Mouse (Mus musculus) midbrain, embryonic 12.5 days (tissue): Measurements from ENCODE around the gene Moxd1. TPM values are rescaled to one million over a fixed set of nuclear protein-coding genes. Genes with fewer than 3 reads are reported as not detected.

Experiments used
- ATAC-seq: fragments of 200-750 bp; cut with Nextera tagmentation; 2 replicates; pipeline ENCODE4 v1.8.0; 2017; ENCODE audit warnings: low read depth, moderate TSS enrichment, moderate library complexity; ENCODE audit not compliant: low FRiP score
- H3K27ac ChIP-seq: fragments of 300-500 bp; sonication (generic); replicated peaks from 2 replicates; pipeline ENCODE4 v1.5.1; 2016; ENCODE audit warnings: mild to moderate bottlenecking
- H3K27me3 ChIP-seq: fragments of 300-500 bp; sonication (generic); 2 replicates; pipeline ENCODE4 v1.6.1; 2016; ENCODE audit warnings: mild to moderate bottlenecking
- H3K36me3 ChIP-seq: fragments of 300-500 bp; sonication (generic); 2 replicates; pipeline ENCODE4 v1.6.1; 2016
- H3K4me1 ChIP-seq: fragments of 300-500 bp; sonication (generic); 2 replicates; pipeline ENCODE4 v1.6.1; 2016
- H3K4me2 ChIP-seq: fragments of 300-500 bp; sonication (generic); replicated peaks from 2 replicates; pipeline ENCODE4 v1.6.1; 2016; ENCODE audit warnings: mild to moderate bottlenecking, moderate library complexity
- H3K4me3 ChIP-seq: fragments of 300-500 bp; sonication (generic); 2 replicates; pipeline ENCODE4 v1.5.1; 2016; ENCODE audit warnings: mild to moderate bottlenecking
- H3K9ac ChIP-seq: fragments of 300-500 bp; sonication (generic); replicated peaks from 2 replicates; pipeline ENCODE4 v1.6.1; 2016; ENCODE audit warnings: mild to moderate bottlenecking, moderate library complexity
- H3K9me3 ChIP-seq: fragments of 300-500 bp; sonication (generic); 2 replicates; pipeline ENCODE4 v1.6.1; 2016; ENCODE audit warnings: mild to moderate bottlenecking
- WGBS: fragments of 180-500 bp; shearing (Covaris S2); methylation state at CpG from one replicate; pipeline ENCODE4 v1.1.7; 2016; 5-methylcytosine and 5-hydroxymethylcytosine counted together
- polyA plus RNA-seq: library from polyadenylated mRNA; unstranded; fragments of >200 nt; fragmentation: Nextera tagmentation; extraction: Ambion mirVana; gene quantifications from 2 replicates; pipeline ENCODE4 v1.2.1, GENCODE M21; 2016

The Moxd1 gene
- polyA plus RNA-seq, 1 experiment from 2014 or later: 2.0 TPM

DNA sequence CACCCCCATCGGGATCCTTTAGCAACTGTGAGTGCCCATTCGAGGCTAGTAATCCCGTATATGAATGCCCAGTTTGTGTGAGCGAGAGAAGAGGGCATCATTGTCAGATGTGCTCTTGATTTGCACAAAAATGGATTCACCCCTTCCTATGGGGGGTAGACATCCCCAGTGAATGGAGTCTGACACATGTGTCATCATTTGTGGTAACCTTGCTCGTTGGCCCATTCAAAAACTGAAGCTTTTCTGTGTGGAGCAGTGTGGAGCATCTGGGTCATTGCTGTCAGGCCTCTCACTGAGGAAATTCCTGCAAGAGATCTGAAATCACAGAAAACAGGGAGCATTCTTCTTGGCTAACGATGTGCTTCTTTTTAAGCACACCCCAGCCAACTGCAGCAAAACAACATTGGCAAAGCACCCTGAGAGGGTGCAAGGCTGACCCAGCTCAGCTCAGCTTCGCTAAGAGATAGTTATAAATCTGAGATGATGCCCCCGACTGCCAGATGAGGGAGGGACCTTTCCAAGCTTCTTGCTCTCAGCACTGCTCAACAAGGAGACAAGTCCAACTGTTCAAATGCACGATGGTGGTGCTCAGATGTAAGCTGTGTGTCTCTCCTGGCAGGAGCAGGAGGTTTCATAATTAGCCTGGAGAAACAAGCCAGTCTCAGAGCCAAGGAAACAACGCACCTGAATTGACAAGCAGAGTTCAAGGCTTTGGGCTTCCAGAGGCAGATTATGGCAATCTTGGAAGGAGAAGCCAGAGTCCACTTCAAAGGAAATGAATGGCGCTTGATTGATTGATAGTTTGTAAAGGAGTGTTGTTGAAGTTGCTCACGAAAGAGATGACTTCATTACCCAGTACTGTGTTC is 5.2 kb downstream of the Moxd1 start:
- Histone ChIP-seq H3K27me3 (peaks cover 17% of the 10 kb centered on the region), H3K9me3 (no peaks in the 10 kb centered on the region), H3K4me2 (no peak overlapping the region), H3K27ac (no peak overlapping the region), H3K36me3 (no peaks in the 10 kb centered on the region), H3K9ac (no peak overlapping the region), H3K4me3 (no peak overlapping the region), H3K4me1 (peaks cover 15% of the 10 kb centered on the region)
- no peak for ATAC-seq
- 50% methylated on average over 12 of the region's 12 CpGs for WGBS

GRCm38 (mm10) chr10:24232281-24232680 is 9.0 kb downstream of the Moxd1 start:
- Histone ChIP-seq H3K27ac (no peak overlapping the region), H3K4me3 (no peak overlapping the region), H3K27me3 (no peaks in the 10 kb centered on the region), H3K4me2 (no peak overlapping the region), H3K4me1 (peaks cover 21% of the 10 kb centered on the region), H3K36me3 (no peaks in the 10 kb centered on the region), H3K9ac (no peak overlapping the region), H3K9me3 (no peaks in the 10 kb centered on the region)
- ATAC-seq: no peak
- WGBS: 61% methylated on average over 4 of the region's 4 CpGs

GRCm38 (mm10) chr10:24235426-24236283 is 12.3 kb downstream of the Moxd1 start:
- H3K27me3 ChIP-seq: no peaks in the 10 kb centered on the region
- H3K9me3 ChIP-seq: no peaks in the 10 kb centered on the region
- WGBS: 57% methylated on average over 23 of the region's 23 CpGs
- H3K4me1 ChIP-seq: peaks cover 9% of the 10 kb centered on the region
- no peak overlapping the region for H3K9ac ChIP-seq
- H3K4me2 ChIP-seq: no peak overlapping the region; the same call in 1 of the 2 replicates
- H3K27ac ChIP-seq: no peak overlapping the region
- no peaks in the 10 kb centered on the region for H3K36me3 ChIP-seq
- no peak overlapping the region for H3K4me3 ChIP-seq
- no peak for ATAC-seq

DNA sequence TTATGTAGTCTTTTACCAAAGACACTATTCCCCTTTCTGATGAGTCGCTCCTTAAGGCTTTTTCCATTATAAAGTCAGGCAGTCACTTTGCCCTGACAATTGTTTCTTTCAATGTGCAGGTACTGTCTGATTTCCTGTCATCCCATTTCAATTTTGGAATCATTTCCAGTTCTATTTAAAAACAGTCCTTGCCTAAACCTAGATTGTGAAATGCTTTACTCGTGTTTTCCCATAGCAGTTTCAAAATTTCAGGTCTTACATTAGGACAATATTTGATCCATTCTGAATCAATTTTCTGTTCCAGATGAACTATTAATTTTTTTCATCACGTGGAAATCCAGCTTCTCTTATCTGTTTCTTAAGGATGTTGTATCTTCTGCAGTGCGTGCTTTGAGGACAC is 23.5 kb downstream of the Moxd1 start:
- H3K27ac ChIP-seq: no peak overlapping the region
- H3K4me2 ChIP-seq: no peak overlapping the region
- no peaks in the 10 kb centered on the region for H3K4me1 ChIP-seq
- H3K9me3 ChIP-seq: no peaks in the 10 kb centered on the region
- no peak overlapping the region for H3K9ac ChIP-seq
- no peak overlapping the region for H3K4me3 ChIP-seq
- ATAC-seq: no peak
- H3K36me3 ChIP-seq: no peaks in the 10 kb centered on the region
- WGBS: 85% methylated on average over 4 of the region's 4 CpGs
- H3K27me3 ChIP-seq: no peaks in the 10 kb centered on the region

DNA sequence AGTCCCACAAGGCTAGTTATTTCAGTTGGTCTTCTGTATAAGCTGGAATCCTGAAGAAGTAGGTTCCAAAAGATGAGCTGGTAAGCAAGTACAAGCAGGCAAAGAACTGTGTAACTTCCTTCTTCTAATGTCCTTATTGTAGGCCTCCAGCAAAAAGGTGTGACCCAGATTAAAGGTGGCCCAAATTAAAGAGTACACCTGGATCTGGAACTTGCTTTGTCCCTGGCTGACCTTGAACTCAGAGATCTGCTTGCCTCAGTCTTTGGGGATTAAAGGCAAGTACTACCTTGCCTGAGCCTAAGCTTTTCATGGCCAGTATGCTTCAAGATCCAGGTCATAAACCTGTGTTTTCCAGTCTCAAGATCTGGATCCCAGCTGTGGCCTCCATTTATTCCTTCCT is 24.8 kb downstream of the Moxd1 start:
- no peak for ATAC-seq
- H3K36me3 ChIP-seq: no peaks in the 10 kb centered on the region
- no peaks in the 10 kb centered on the region for H3K4me1 ChIP-seq
- H3K27me3 ChIP-seq: no peaks in the 10 kb centered on the region
- no peak overlapping the region for H3K4me3 ChIP-seq
- H3K4me2 ChIP-seq: no peak overlapping the region
- H3K27ac ChIP-seq: no peak overlapping the region
- no peak overlapping the region for H3K9ac ChIP-seq
- H3K9me3 ChIP-seq: no peaks in the 10 kb centered on the region

DNA sequence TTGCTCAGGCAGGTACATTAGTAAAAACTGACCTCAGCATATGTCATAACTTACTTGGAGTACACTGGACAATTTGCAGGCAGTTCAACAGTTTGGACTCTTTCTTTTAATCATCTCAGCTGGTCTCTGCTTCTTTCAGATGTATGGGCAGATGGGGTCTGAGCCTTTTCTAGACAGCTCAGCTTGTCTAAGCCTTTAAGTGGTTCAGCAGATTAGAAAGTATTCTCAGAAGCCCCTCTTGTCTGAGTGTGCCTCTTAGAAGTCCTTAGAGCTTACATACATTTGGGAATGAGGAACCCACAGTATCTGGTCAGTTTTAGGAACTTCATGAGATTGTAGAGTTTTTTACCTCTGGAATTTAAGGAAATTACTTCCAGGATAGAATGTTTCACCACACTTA is 28.3 kb downstream of the Moxd1 start:
- ATAC-seq: no peak

DNA sequence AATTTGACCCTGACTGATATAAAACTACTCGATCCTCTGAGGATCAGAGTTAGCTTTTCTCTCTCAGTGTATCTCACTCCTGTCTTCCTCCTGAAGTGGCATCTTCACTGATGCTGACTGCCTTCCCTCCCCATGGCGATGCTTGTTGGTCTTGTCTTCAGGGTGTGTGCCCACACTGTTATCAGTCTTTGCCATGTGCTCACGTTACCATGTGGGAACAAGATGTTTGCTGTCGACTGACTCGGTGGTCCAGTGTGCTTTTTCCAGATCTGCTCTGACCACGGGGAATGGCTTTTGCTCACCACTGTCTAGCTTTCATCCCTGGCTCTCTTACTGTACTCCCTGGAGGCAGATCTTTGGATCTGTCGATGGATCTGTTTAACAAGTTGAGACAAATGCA is 34.8 kb downstream of the Moxd1 start:
- WGBS: 87% methylated on average over 7 of the region's 7 CpGs
- Histone ChIP-seq H3K4me3 (no peak overlapping the region), H3K36me3 (no peaks in the 10 kb centered on the region), H3K9me3 (no peaks in the 10 kb centered on the region), H3K27me3 (no peaks in the 10 kb centered on the region), H3K4me1 (no peaks in the 10 kb centered on the region), H3K27ac (no peak overlapping the region), H3K9ac (no peak overlapping the region), H3K4me2 (no peak overlapping the region)
- ATAC-seq: no peak

More for the DNA sequence above, 28.3 kb downstream of the Moxd1 start:
- Histone ChIP-seq H3K36me3 (no peaks in the 10 kb centered on the region), H3K4me3 (no peak overlapping the region), H3K4me2 (no peak overlapping the region), H3K4me1 (no peaks in the 10 kb centered on the region), H3K9ac (no peak overlapping the region), H3K27ac (no peak overlapping the region), H3K27me3 (no peaks in the 10 kb centered on the region), H3K9me3 (no peaks in the 10 kb centered on the region)

DNA sequence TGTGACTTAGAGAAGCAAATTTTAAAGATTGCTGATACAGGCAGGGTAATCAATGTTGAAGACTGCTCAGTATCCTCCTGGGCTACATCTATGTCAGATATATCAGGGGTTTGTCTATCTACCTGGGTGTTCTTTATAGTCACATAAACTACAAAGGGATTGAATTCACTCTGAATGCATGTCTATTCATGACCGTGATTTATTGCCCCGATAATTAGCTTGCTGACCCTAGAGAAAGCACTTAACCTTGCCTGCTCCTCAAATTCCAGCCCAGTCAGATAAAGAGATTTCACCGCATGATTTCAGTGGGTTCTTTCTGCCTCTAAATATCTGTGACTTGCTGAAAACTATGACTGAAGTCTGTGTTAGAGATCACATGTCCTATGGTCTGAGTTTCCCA is 35.6 kb downstream of the Moxd1 start:
- WGBS: 71% methylated on average over 3 of the region's 3 CpGs
- Histone ChIP-seq H3K9ac (no peak overlapping the region), H3K36me3 (no peaks in the 10 kb centered on the region), H3K4me3 (no peak overlapping the region), H3K27me3 (no peaks in the 10 kb centered on the region), H3K4me1 (no peaks in the 10 kb centered on the region), H3K4me2 (no peak overlapping the region), H3K9me3 (no peaks in the 10 kb centered on the region), H3K27ac (no peak overlapping the region)
- no peak for ATAC-seq

DNA sequence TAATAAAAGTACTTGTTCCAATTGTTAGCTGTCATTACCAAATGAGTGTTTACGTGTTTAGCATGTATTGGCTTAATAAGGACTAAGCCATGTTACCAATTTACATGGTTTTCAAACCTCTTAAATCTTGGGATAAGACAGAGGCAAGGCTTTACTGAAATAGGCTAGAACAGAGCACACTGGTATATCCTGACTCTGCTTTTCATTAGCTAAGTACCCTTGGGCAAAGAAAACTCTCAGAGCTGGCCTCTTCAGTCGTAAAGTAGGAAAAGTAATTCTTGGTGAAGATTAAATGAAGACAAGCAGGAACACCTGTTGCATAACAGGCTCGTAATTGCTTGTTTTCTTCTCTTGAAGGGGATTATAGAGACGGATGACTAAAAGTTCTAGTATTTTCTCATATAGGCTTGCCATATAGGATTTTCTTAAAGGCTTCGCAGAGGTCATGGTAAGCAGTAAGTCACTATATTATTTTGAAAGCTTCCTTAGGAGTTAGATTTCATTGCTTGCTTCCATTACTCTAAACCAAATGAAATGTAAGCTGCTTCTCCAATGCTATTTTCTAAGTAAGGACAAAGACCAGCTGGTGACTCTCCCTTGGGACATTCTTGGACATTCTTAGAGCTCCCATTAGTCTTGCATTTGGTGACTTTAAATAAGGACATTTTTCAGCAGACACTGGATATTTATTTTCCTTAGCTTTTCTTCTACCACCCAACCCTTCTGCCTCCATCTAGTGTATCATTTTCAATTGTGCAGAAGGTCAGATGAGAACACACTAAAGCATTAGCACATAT is 36.7 kb downstream of the Moxd1 start:
- no peak for ATAC-seq
- Histone ChIP-seq H3K9ac (no peak overlapping the region), H3K4me1 (no peaks in the 10 kb centered on the region), H3K27ac (no peak overlapping the region), H3K9me3 (no peaks in the 10 kb centered on the region), H3K4me2 (no peak overlapping the region), H3K36me3 (no peaks in the 10 kb centered on the region), H3K4me3 (no peak overlapping the region), H3K27me3 (no peaks in the 10 kb centered on the region)
- WGBS: 74% methylated on average over 5 of the region's 5 CpGs

DNA sequence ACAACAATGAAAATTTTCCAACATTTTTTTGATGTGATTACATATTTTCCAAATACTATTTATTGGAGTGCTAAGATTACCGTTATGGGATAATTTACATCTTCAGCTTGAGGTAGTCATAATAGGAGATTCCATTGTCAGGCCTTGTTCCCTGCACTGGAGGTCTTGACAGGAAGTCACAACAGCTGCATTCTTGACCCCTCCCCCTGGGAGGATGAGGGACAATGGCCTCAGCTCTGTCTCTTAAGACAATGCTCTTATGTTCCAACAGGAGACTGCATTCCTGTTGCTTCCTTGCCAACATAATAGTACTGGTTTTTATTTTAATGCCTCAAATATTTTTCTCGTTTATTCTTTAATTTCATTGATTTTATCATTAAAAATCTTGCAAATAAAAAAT is 44.2 kb downstream of the Moxd1 start:
- ATAC-seq: no peak
- H3K9ac ChIP-seq: no peak overlapping the region
- H3K4me1 ChIP-seq: no peaks in the 10 kb centered on the region
- no peak overlapping the region for H3K4me2 ChIP-seq
- no peak overlapping the region for H3K4me3 ChIP-seq
- H3K36me3 ChIP-seq: no peaks in the 10 kb centered on the region
- 71% methylated on average over 2 of the region's 2 CpGs for WGBS
- H3K9me3 ChIP-seq: no peaks in the 10 kb centered on the region
- no peaks in the 10 kb centered on the region for H3K27me3 ChIP-seq
- H3K27ac ChIP-seq: no peak overlapping the region

DNA sequence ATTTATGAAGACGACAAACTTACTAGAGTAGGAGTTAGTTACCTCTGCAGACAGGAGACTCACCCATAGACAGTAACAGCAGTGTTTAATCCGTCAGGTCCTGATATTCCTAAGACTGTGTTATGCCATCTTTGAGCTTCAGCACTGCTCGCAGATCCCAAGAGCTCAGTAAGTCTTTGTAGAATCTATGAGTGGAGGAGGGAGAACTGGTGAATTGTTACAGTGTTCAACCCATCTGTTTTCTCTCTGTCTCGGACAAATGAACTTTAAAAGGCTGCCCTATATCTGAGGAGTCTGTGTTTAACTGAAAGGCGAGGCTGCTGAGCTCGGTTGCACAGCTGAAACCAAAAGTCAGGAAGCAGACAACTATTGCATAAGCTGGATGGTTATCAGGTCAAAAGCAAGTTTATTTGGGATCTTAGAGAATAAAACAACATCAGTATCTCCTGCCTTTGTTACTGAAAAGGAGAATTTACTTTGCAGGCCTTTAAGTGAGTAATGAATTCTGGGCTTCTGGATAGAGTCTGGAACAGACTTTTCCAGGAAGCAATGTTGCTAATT is 47.8 kb downstream of the Moxd1 start:
- Histone ChIP-seq H3K4me2 (no peak overlapping the region), H3K9ac (no peak overlapping the region), H3K36me3 (no peaks in the 10 kb centered on the region), H3K4me1 (no peaks in the 10 kb centered on the region), H3K9me3 (no peaks in the 10 kb centered on the region), H3K4me3 (no peak overlapping the region), H3K27me3 (no peaks in the 10 kb centered on the region), H3K27ac (no peak overlapping the region)
- no peak for ATAC-seq
- WGBS: 76% methylated on average over 6 of the region's 6 CpGs
